Mouse (Mus musculus): ENCODE measurements around the gene Dusp13.
A peak's percentile ranks its signal among the peaks of the same experiment; 100 is the strongest.

The Dusp13 gene

GRCm38 (mm10) chr14:21750881-21751542 lies at the start of gene Dusp13:
Gene Dusp13, minus strand, starts transcription at chr14:21751181.
- peak; percentile 70 to 81 for DNase-seq

GRCm38 (mm10) chr14:21800641-21801040 lies 49.7 kb upstream of the Dusp13 start:
- no peak for DNase-seq

GRCm38 (mm10) chr14:21792250-21792649 lies 41.3 kb upstream of the Dusp13 start:
- no peak for DNase-seq

- DNase-seq, result no peak
Observed at GRCm38 (mm10) chr14:21791722-21792121, 40.7 kb upstream of the Dusp13 start.

GRCm38 (mm10) chr14:21790585-21791251 lies 39.7 kb upstream of the Dusp13 start:
- no peak for DNase-seq

- DNase-seq, result no peak
Observed at GRCm38 (mm10) chr14:21788121-21788520, 37.1 kb upstream of the Dusp13 start.

- DNase-seq, result no peak
Observed at GRCm38 (mm10) chr14:21787374-21787773, 36.4 kb upstream of the Dusp13 start.

- peak in 1 of 2 experiments; percentile 21 for DNase-seq
Observed at GRCm38 (mm10) chr14:21786500-21786899, 35.5 kb upstream of the Dusp13 start.

- DNase-seq, result no peak
Observed at GRCm38 (mm10) chr14:21776201-21776600, 25.2 kb upstream of the Dusp13 start.

GRCm38 (mm10) chr14:21773946-21774345 lies 23.0 kb upstream of the Dusp13 start:
- DNase-seq, result no peak

- DNase-seq, result no peak
Observed at GRCm38 (mm10) chr14:21772506-21773281, 21.7 kb upstream of the Dusp13 start.

GRCm38 (mm10) chr14:21766398-21766958 lies 15.5 kb upstream of the Dusp13 start:
- DNase-seq, result no peak

GRCm38 (mm10) chr14:21765754-21766397 lies 14.9 kb upstream of the Dusp13 start:
- DNase-seq, result no peak

- DNase-seq, result no peak
Observed at GRCm38 (mm10) chr14:21764646-21765045, 13.7 kb upstream of the Dusp13 start.

- DNase-seq, result no peak
Observed at GRCm38 (mm10) chr14:21763736-21764135, 12.8 kb upstream of the Dusp13 start.

- DNase-seq, result no peak
Observed at GRCm38 (mm10) chr14:21761560-21761959, 10.6 kb upstream of the Dusp13 start.

- DNase-seq, result no peak
Observed at GRCm38 (mm10) chr14:21753367-21753766, 2.4 kb upstream of the Dusp13 start.

- DNase-seq, result no peak
Observed at GRCm38 (mm10) chr14:21752411-21752810, 1.4 kb upstream of the Dusp13 start.

GRCm38 (mm10) chr14:21750008-21750880 lies 737 bp downstream of the Dusp13 start, which contains the start of gene Samd8:
Gene Samd8, plus strand, starts transcription at chr14:21750531.
- peak; percentile 88 to 93 for DNase-seq

- DNase-seq, result peak; percentile 82 to 83
Observed at GRCm38 (mm10) chr14:21748142-21748870, 2.7 kb downstream of the Dusp13 start.

Data from kidney, postnatal 4 days (tissue).